Mouse (Mus musculus): ENCODE data around the gene Gtpbp3.
A peak's percentile ranks its signal among the peaks of the same experiment; 100 is the strongest.

The Gtpbp3 gene

DNA sequence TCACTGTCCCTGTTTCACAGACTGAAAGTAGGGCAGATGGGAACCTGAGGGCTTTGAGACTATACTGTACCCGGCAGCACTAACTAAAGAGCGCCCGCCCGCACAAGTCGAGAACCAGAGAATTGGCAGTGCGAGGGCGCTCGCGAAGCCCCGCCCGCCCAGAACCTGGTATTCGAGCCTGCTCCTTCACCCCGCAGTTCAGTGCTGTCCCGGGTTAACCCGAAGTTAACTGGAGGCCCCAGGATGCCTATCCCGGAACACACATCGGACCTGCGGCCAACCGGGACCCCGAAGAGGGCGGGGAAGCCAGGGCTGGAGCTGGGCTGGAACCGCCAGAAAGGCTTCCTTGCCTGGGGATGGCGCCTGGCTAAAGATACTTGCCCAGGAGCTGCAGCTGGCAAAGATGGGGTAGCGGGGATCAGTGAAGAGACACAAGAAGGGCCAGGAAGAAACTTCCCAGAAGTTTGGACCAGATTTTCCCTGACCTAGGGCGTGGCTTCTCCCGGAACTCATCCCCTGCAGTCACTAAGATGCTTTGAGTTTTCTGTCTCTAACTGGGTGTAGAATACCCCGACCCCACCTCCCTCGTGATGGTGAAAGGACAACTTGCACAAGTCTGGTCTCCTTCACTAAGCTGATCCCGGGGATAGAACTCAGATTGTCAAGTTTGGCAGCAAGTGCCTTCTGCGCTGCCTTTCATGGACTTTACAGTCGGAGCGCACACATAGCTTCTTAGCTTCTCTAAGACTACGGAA, at the start of gene Gtpbp3:
TSS of gene Gtpbp3 (plus strand) at position 413 of the 755 bp plus-strand sequence.
- DNase-seq (ENCODE audit: low spot score in 2 of 2): peak; percentile 73

GRCm38 (mm10) chr8:71441404-71441803, 46.5 kb upstream of the Gtpbp3 start:
- DNase-seq (ENCODE audit: low spot score in 2 of 2): no peak

DNA sequence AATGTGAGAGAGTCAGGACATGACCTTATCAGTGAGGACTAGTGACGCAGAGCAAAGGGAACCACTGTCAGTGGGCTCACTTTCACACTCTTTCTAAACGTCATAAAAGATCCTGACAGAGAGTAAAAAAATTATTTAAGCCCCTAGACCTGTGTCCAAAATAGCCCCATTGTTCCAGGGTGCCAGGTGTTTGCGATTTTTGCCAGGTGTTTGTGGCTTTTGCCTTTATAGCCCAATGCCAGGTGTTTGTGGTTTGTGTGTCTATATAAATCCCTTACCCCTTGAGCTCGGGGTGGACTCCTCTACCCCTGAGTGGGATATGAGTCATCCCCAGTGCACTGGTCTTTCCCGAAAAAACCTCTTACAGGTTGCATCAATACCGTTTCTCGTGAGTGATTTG, 42.8 kb upstream of the Gtpbp3 start:
- no peak for DNase-seq (ENCODE audit: low spot score in 2 of 2)

DNA sequence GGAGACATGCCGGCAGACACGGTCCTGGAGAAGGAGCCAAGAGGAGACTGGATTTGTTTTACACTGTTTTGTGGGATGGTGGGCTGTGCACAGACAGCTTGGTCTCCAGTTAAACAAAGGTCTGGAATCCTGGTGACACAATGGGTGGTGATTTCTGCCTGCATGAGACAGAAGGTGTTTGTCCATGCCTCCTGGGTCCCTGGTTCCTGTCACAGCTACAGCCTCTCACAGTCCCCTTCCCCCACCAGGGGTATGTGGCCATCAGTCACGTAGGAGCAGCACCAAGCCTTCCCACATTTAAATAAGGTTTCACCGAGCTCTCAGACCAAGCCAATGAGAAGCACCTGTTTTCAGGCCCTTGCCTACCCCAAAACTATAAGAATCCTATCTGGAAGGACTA, 36.6 kb upstream of the Gtpbp3 start:
- DNase-seq (ENCODE audit: low spot score in 2 of 2): no peak

- no peak for DNase-seq (ENCODE audit: low spot score in 2 of 2)
Observed at GRCm38 (mm10) chr8:71451777-71452176, 36.1 kb upstream of the Gtpbp3 start.

DNA sequence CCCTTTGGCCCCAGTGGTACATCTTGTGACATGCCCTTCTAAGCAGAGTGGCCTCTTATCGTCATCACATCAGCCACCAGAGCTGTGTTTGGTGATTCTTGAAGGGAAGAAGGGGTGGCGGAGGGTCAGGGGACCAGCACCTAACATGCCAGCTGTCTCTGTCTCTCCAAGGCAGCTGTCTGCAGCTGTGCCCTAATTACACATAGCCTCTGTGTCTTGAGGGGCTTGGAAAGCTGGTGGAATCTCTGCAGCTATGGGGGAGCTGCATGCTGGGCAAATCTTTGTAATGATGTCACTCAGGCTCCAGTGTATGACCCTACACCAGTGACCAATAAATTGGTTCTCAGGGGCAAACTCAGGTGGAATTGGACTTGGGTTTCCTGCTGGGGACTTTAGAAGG, 35.2 kb upstream of the Gtpbp3 start:
- no peak for DNase-seq (ENCODE audit: low spot score in 2 of 2)

DNA sequence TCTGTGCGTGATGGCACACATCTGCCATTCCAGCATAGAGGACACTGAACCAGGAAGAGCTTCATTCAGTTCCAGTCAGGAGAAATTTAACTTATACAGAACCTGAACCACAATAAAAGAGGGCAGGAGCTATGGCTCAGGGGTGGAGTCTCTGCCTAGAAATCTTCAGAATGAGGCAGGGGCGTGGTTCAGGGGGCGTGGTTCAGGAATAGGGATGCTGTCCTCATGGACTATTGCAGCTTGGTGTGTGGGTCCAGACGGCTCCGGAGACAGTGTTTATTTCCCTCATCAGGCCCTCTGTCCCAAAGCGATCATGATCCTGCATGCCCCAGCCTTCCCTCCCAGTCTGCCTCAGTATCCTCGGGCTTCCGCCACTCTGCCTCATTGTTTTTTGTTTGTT, 33.2 kb upstream of the Gtpbp3 start:
- DNase-seq (ENCODE audit: low spot score in 2 of 2): no peak

GRCm38 (mm10) chr8:71456906-71457305, 31.0 kb upstream of the Gtpbp3 start:
- DNase-seq (ENCODE audit: low spot score in 2 of 2): no peak

DNA sequence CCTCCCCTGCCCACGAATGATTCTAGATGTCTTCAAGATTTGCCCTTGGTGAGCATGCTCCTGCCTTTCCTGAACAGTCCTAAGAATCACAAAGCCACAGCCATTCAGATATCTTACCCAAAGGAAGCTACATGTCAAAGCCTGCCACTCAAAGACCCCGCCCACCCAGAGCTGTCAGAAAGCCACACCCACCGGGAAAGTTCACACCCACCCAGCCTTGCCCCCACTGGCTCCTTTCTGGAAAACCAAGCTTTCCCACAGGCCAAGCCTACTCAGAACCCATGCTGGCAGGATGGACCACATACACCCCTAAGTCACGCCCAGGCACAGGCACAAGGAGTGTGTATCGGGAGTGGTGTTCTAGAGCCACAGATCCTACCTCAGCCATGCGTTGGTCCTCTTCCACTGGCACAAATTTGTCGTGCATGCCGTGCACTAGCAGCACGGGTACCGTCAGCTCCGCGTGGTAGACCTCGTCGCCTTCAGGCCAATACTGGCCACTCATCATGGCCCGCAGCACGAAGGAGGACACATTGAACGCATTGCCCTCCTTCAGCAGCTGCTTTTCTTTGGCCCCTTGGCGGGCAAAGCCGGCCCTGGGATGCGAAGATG, 30.1 kb upstream of the Gtpbp3 start:
- DNase-seq (ENCODE audit: low spot score in 2 of 2): no peak

GRCm38 (mm10) chr8:71460716-71461115, 27.2 kb upstream of the Gtpbp3 start:
- DNase-seq (ENCODE audit: low spot score in 2 of 2): no peak

- no peak for DNase-seq (ENCODE audit: low spot score in 2 of 2)
Observed at GRCm38 (mm10) chr8:71461152-71461840, 26.6 kb upstream of the Gtpbp3 start.

DNA sequence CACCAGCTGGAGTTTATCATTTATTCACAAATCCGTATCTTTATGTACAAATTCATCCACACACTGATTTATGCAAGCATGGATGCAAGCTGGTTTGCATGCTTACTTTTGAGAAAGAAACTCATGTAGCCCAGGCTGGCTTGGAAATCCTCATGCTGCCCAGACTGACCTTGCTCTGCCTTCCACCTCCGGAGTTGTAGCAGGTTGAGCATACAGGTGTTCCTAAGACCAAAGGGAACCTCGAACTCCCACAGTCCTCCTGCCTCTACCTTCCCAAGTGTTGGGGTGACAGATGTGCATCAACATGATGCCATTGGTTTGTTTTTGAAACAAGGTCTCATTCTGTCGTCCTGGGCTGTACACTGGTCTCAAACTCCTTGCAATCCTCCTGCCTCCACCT, 25.7 kb upstream of the Gtpbp3 start:
- peak in 1 of 2 experiments; percentile 0 for DNase-seq (ENCODE audit: low spot score in 2 of 2)

DNA sequence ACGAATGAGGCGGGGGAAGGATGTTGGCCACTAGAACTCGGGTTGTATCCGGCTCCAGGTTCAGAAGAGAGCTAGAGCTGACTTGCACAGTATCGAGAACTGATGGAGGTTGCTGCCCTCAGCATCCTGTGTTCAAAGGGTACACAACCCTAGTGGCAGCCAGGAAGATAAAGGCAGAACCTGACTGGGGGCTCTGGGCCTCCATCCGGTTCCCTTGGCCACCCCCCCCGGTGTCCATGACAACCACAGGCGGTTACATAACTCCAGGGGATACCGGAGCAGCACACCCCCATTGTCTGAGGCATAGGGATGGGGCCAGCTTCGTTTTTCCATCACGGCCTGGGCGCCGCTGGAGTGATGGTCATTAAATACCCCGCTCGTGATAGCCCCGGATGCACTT, 25.1 kb upstream of the Gtpbp3 start:
- peak in 1 of 2 experiments; percentile 58 for DNase-seq (ENCODE audit: low spot score in 2 of 2)

DNA sequence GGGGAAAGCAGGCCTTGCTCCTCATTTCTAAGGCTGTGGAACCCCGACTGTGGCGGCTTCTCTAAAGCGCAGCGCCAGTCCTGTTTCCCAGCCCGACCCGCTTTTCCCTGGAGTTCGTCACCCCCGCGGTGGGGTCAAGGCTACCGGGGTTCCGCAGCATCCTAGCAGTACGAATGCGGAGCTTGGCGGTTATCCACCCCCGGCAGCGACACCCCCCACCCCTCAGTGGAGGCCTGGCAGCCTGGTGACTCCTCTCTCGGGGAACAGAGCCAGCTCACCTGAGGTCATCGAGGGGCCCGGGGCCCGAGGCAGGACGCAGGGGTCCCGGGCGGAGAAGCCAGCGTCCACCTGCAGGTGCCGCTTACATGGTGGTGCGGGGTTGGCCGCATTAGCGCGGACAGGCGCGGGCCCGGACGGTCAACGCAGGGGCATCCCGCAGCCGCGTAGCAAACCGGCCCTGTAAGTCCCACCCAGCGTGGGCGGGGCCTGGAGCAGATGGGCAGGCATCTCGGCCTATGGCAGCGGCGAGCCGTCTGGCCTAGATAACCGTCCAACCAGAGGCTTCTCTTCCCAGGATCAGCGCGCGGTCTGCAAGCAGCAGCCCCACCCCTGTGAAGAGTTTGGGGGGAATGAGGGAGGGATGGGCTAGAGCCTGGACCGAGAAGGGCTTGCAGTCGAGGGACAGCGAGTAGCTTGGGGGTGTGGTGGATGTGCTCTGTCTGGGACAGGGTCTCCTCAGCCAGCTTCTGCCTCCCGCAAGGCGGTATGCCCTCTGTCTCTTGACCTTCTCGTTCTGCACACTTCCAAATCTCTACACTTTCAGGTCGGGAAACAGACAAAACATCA, 24.5 kb upstream of the Gtpbp3 start, which contains the start of gene Abhd8:
TSS of gene Abhd8 (minus strand) at position 468 of the 846 bp plus-strand sequence.
- peak; percentile 98 for DNase-seq (ENCODE audit: low spot score in 2 of 2)

GRCm38 (mm10) chr8:71464513-71465500, 23.1 kb upstream of the Gtpbp3 start, which contains the start of gene Mrpl34:
Gene Mrpl34 (plus strand): TSS chr8:71464959.
- peak; percentile 99 for DNase-seq (ENCODE audit: low spot score in 2 of 2)

DNA sequence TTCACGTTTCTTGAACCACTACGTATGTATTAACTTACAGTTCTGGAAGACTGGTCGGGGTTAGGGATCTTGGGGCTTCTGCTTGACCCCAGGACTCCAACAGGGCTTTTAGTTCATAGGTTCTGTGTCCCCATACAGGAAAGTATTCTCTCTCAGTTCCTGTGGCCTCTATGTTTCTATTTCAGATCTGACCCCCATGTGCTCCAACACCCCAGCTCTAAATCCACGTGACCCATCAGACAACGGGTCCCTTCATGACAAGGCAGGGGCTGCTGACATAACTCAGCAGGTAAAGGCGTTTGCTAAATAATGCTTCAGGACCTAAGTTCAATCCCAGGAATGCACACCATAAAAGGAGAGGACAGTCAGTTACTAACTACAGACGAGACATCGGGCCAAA, 22.2 kb upstream of the Gtpbp3 start:
- no peak for DNase-seq (ENCODE audit: low spot score in 2 of 2)

- DNase-seq (ENCODE audit: low spot score in 2 of 2): no peak
Observed at GRCm38 (mm10) chr8:71466198-71466597, 21.7 kb upstream of the Gtpbp3 start.

- DNase-seq (ENCODE audit: low spot score in 2 of 2): no peak
Observed at GRCm38 (mm10) chr8:71467201-71467600, 20.7 kb upstream of the Gtpbp3 start.

- no peak for DNase-seq (ENCODE audit: low spot score in 2 of 2)
Observed at GRCm38 (mm10) chr8:71468001-71468400, 19.9 kb upstream of the Gtpbp3 start.

DNA sequence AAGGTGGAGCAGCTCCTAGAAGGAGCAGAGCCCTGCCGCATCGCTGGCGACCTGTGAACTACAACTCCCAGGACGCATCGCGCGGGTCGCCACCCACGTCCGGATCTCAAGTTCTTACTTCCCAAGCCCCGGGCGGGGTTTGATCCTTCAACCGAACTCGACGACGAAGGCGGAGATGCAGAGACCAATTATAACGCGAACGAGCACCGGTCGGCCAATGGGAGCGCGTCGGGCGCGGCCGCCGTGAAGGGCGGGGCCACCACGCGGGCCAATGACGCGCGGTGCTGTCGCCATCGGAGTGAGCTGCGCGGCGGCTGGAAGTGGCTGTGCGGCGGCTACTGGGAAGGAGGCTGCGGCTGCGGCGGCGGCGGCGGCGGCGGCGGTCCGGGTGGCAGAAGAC, 19.0 kb upstream of the Gtpbp3 start, which contains the start of gene Dda1:
TSS of gene Dda1 (plus strand) at position 284 of the 400 bp plus-strand sequence.
- peak; percentile 99 for DNase-seq (ENCODE audit: low spot score in 2 of 2)
